Mouse (Mus musculus): ENCODE data around the gene Acot11.

GRCm38 (mm10) chr4:106804201-106804909, 443 bp downstream of the Acot11 start:
- TF ChIP-seq POLR2A (IDR thresholded peaks at IDR 0.05; ENCODE audit: insufficient read depth, low read depth, low read length) = no peak
- TF ChIP-seq CTCF (IDR thresholded peaks at IDR 0.05; ENCODE audit: insufficient read depth, low read depth, low read length) = no peak
